Comparison of ENCODE assay signal across 8 mouse cellular contexts in genomic region chr12:12509164-12509937, GRCm38 (mm10).
DNase-seq lines count a peak whose midpoint lies in the region; ATAC-seq and TF ChIP-seq lines count a peak whose summit lies in the region.

No protein-coding gene starts in this region.

- no peaks in the 10 kb centered on the region for H3K9me3 ChIP-seq in midbrain, embryonic 13.5 days
- no peaks in the 10 kb centered on the region for H3K9me3 ChIP-seq in midbrain, embryonic 16.5 days (replicated peaks; ENCODE audit: control insufficient read depth, low read length, poor library complexity, severe bottlenecking)
- H3K9me3 ChIP-seq in stomach, postnatal 0 days (ENCODE audit: control insufficient read depth, low read length): no peaks in the 10 kb centered on the region

- peak; percentile 59 for DNase-seq in heart, postnatal 4 days
- peak; percentile 33 for DNase-seq in liver
- DNase-seq in stomach, postnatal 0 days (ENCODE audit: low spot score): peak; percentile 87
- no peak for DNase-seq in cerebellum, postnatal 25 days
- DNase-seq in cerebellum, postnatal 4 days (ENCODE audit: low spot score in 2 of 2): no peak
- DNase-seq in left cerebral cortex, postnatal 10 days (ENCODE audit: extremely low spot score in 1 of 2, low spot score in 2 of 2): no peak

- no peaks in the 10 kb centered on the region for H3K27me3 ChIP-seq in midbrain, embryonic 13.5 days
- no peaks in the 10 kb centered on the region for H3K27me3 ChIP-seq in midbrain, embryonic 16.5 days (ENCODE audit: control insufficient read depth, insufficient read depth, low read depth, low read length)
- no peaks in the 10 kb centered on the region for H3K27me3 ChIP-seq in stomach, postnatal 0 days (ENCODE audit: control insufficient read depth, insufficient read depth, low read length)

- 0 out of 2 replicates have a peak, but pooled peaks have one; percentile 30 for ATAC-seq in midbrain, embryonic 13.5 days
- no peak for ATAC-seq in midbrain, embryonic 16.5 days
- ATAC-seq in stomach, postnatal 0 days (ENCODE audit: low FRiP score, low TSS enrichment): peak; percentile 95

- no peak overlapping the region for H3K4me3 ChIP-seq in midbrain, embryonic 13.5 days (replicated peaks)
- no peak overlapping the region for H3K4me3 ChIP-seq in midbrain, embryonic 16.5 days (ENCODE audit: low read depth, low read length)
- no peak overlapping the region for H3K4me3 ChIP-seq in stomach, postnatal 0 days (ENCODE audit: low read depth, low read length)

- H3K9ac ChIP-seq in midbrain, embryonic 13.5 days (replicated peaks): no peak overlapping the region
- H3K9ac ChIP-seq in midbrain, embryonic 16.5 days (ENCODE audit: low read depth, low read length): no peak overlapping the region
- H3K9ac ChIP-seq in stomach, postnatal 0 days (ENCODE audit: low read length): no peak overlapping the region

- TF ChIP-seq CTCF in stomach, postnatal 0 days (IDR thresholded peaks at IDR 0.05; ENCODE audit: low read depth): no peak

- TF ChIP-seq EP300 in stomach, postnatal 0 days (optimal IDR thresholded peaks at IDR 0.05): no peak

- no peaks in the 10 kb centered on the region for H3K36me3 ChIP-seq in midbrain, embryonic 13.5 days
- H3K36me3 ChIP-seq in midbrain, embryonic 16.5 days (ENCODE audit: control insufficient read depth, insufficient read depth, low read length): no peaks in the 10 kb centered on the region
- no peaks in the 10 kb centered on the region for H3K36me3 ChIP-seq in stomach, postnatal 0 days (ENCODE audit: control insufficient read depth, insufficient read depth, low read length)

- H3K4me1 ChIP-seq in midbrain, embryonic 13.5 days (replicated peaks): peaks cover 15% of the 10 kb centered on the region
- peaks cover 5% of the 10 kb centered on the region; the same call in 1 of the 2 replicates for H3K4me1 ChIP-seq in midbrain, embryonic 16.5 days (ENCODE audit: control insufficient read depth, insufficient read depth, low read length)
- no peaks in the 10 kb centered on the region for H3K4me1 ChIP-seq in stomach, postnatal 0 days (replicated peaks; ENCODE audit: control insufficient read depth, insufficient read depth)

- no peak overlapping the region for H3K4me2 ChIP-seq in midbrain, embryonic 13.5 days (replicated peaks)
- no peak overlapping the region for H3K4me2 ChIP-seq in midbrain, embryonic 16.5 days (ENCODE audit: low read length)
- H3K4me2 ChIP-seq in stomach, postnatal 0 days (replicated peaks; ENCODE audit: low read depth): no peak overlapping the region

- intact Hi-C loops in left cerebral cortex, postnatal 10 days (cut with DNase I): no loop called here

- H3K27ac ChIP-seq in midbrain, embryonic 13.5 days: peak overlapping the region; percentile 47; the same call in 1 of the 2 replicates
- H3K27ac ChIP-seq in midbrain, embryonic 16.5 days (ENCODE audit: low read length): no peak overlapping the region
- H3K27ac ChIP-seq in stomach, postnatal 0 days (replicated peaks): peak overlapping the region; percentile 56; the same call in 1 of the 2 replicates

- 52% methylated on average over 9 of the region's 9 CpGs for WGBS in midbrain, embryonic 13.5 days
- WGBS in midbrain, embryonic 16.5 days: 50% methylated on average over 9 of the region's 9 CpGs
- WGBS in stomach, postnatal 0 days: 30% methylated on average over 9 of the region's 9 CpGs

Comparison
In these comparisons a context has a peak if more than half of its experiments do, and no peak if none do; other contexts are left out.
1. DNase-seq: peak in heart, postnatal 4 days (single experiment), liver (single experiment) and stomach, postnatal 0 days (single experiment); none in cerebellum, postnatal 25 days (0 of 2), cerebellum, postnatal 4 days (0 of 2) and left cerebral cortex, postnatal 10 days (0 of 2).